Mouse (Mus musculus): Measurements from ENCODE around the gene Colgalt1.
A peak's percentile ranks its signal among the peaks of the same experiment; 100 is the strongest.

Gene Colgalt1

DNA sequence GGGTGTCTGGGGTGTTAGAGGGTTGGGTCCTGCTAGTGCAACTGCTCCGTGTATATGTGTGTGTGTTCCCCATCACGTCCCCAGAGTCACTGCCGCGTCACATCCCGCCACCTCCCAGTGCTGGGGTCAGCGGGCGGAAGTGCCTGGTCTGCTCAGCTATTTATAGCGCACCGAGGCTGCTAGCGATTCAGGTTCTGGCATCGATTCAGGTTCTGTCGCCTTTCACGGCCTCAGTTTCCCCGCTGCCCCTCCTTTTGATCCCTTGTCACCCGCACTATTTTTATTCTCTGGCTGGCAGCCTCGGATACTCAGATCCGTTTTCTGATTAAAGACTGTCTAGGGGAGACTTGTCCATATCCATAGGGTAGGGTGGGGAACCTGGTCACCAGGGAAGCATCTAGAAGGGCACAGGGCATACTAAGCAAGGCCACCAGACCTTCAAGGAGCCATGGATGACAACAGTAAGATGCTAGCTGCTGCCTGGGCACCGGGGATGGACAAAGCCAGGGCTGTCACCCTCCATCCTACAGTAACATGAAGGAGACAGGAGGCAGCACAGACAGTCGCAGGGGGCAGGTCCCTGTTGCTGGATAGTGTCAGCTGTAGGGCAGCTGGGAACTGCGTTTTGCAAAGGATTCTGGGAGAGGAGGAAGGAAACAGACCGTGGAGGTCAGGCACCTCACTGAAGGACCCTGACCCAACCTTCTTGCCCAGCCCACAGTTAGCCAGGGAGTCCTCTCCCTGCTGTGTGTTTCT is 57.6 kb downstream of the Colgalt1 start:
- no peak for DNase-seq (ENCODE audit: low spot score in 2 of 2)

DNA sequence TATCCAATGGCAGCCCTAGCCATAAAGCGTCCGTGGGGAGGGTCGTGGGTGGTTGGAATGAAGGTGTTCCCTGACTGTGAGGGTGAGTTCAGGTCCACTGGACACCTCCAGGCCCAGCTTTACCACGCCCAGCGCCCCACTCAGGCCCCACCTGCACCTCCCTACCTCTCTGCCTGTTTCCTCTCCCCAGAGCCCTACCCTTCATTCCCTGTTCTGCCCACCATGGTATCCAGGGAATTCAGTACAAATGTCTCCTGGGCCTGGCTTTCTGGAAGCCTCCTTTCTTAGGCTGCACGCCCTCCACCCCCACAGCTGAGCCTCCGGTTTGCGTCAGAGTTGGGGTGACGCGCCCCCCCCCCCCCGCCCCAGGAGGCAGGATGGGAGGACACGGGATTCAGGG is 59.4 kb downstream of the Colgalt1 start:
- no peak for DNase-seq (ENCODE audit: low spot score in 2 of 2)

DNA sequence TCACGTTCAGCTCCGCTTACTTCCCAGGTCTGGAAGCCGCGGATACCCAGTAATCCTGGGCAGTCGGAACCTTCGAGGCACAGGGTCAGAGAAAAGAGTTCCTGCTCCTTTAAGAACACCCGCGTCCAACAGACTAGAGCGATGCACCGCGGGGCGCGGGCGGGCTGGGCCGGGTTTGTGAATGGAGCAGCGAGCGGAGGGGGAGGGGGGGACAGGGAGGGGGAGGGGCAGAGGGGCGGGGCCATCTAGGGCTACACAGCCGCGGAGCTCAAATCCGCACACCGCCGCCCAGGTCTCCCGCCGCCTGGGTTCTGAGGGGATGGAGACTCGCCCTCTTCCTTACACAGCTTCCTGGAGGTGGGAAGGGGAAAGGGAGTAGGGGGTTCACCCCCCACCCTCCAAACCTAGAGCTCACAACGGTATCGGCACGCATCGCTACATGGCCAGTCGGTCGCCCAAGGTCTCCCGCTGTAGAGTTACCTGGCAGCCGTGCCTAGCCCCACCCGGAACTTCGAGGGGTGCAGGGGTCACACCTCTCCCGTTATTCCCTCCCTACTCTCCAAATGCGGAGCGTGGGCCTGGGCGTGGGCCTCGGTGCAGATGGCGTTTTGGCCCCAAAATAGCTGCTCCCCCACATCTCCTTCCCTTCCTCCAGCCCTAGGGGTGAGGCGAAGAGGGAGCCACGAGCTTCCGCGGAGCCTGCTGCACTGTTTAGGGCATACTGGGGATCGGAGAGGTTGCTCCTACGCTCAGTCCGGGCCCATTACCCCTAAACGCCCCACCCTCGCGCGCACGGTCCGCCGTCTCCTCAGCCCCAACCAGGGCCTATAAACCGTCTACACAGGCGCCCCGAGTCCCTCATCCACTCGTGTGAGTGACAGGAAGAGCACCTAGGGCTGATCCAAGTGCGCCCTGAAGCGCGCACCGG is 60.1 kb downstream of the Colgalt1 start:
- DNase-seq (ENCODE audit: low spot score in 2 of 2) = peak; percentile 48 to 77

- DNase-seq (ENCODE audit: low spot score in 2 of 2) = peak; percentile 82 to 93
Observed at GRCm38 (mm10) chr8:71671549-71671965, 60.8 kb downstream of the Colgalt1 start, which contains the start of gene Unc13a. Gene Unc13a, minus strand, starts transcription at chr8:71671757.

DNA sequence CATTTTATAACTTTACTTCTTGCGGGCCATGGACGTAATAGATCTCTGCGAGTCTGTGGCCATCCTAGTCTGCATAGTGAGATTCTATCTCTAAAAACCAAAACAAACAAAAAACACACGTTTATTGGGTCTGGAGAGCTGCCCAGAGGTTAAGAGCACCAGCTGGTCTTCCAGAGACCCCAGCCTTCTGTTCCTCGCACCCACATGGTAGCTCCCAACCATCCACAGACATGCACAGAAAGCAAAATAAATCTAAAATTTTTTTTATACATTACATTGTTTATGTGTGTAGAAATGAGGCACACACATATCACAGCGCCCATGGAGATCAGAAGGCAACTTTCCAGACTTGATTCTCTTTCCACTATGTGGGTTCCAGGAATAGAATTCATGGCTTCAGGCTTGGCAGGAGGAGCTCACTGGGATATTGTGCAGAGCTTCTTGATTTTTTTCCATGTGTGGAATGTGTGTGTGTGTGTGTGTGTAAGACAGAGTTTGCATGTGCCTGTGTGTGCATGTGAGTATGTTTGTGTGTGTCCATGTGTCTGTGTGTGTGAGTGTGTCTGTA is 61.5 kb downstream of the Colgalt1 start:
- no peak for DNase-seq (ENCODE audit: low spot score in 2 of 2)

- no peak for DNase-seq (ENCODE audit: low spot score in 2 of 2)
Observed at GRCm38 (mm10) chr8:71674071-71674470, 63.3 kb downstream of the Colgalt1 start.
